Mouse (Mus musculus): ENCODE measurements at regions not wholly inside any gene's neighbourhood (a gene's known extent, or its start where the extent isn't known, plus 50 kb on each side); places are given as distances from the start of the nearest gene placed in this dataset.

GRCm38 (mm10) chr5:46235364-46236067 is 378.1 kb upstream of the Lcorl start:
- no peak for TF ChIP-seq CTCF (IDR thresholded peaks at IDR 0.05; ENCODE audit: extremely low read depth, insufficient read length, insufficient replicate concordance, low read depth, low read length)
- no peak for TF ChIP-seq POLR2A (IDR thresholded peaks at IDR 0.05; ENCODE audit: low read depth, low read length)

Measured in small intestine, adult 2 months (tissue).